Mouse (Mus musculus): Measurements from ENCODE around the gene Adgrv1. TPM values are rescaled to one million over a fixed set of nuclear protein-coding genes. Genes with fewer than 3 reads are reported as not detected.

Gene Adgrv1
- total RNA-seq, 2 experiments from 2014 or later = 1.5 to 1.9 TPM

- DNase-seq (ENCODE audit: low spot score in 2 of 2) = no peak
Measured at GRCm38 (mm10) chr13:81425111-81425510, 207.8 kb downstream of the Adgrv1 start.

- no peak for DNase-seq (ENCODE audit: low spot score in 2 of 2)
Measured at GRCm38 (mm10) chr13:81424002-81424401, 209.0 kb downstream of the Adgrv1 start.

- no peak for DNase-seq (ENCODE audit: low spot score in 2 of 2)
Measured at GRCm38 (mm10) chr13:81407881-81408460, 225.0 kb downstream of the Adgrv1 start.

- DNase-seq (ENCODE audit: low spot score in 2 of 2) = no peak
Measured at GRCm38 (mm10) chr13:81402826-81403225, 230.1 kb downstream of the Adgrv1 start.

- DNase-seq (ENCODE audit: low spot score in 2 of 2) = no peak
Measured at GRCm38 (mm10) chr13:81402191-81402590, 230.8 kb downstream of the Adgrv1 start.

- DNase-seq (ENCODE audit: low spot score in 2 of 2) = no peak
Measured at GRCm38 (mm10) chr13:81401742-81402141, 231.2 kb downstream of the Adgrv1 start.

- DNase-seq (ENCODE audit: low spot score in 2 of 2) = no peak
Measured at GRCm38 (mm10) chr13:81385597-81386362, 247.2 kb downstream of the Adgrv1 start.

- DNase-seq (ENCODE audit: low spot score in 2 of 2) = no peak
Measured at GRCm38 (mm10) chr13:81381835-81382234, 251.1 kb downstream of the Adgrv1 start.

GRCm38 (mm10) chr13:81370801-81371456 lies 262.0 kb downstream of the Adgrv1 start:
- no peak for DNase-seq (ENCODE audit: low spot score in 2 of 2)

- DNase-seq (ENCODE audit: low spot score in 2 of 2) = no peak
Measured at GRCm38 (mm10) chr13:81370196-81370595, 262.8 kb downstream of the Adgrv1 start.

GRCm38 (mm10) chr13:81369564-81369963 lies 263.4 kb downstream of the Adgrv1 start:
- DNase-seq (ENCODE audit: low spot score in 2 of 2) = no peak

GRCm38 (mm10) chr13:81368987-81369386 lies 264.0 kb downstream of the Adgrv1 start:
- DNase-seq (ENCODE audit: low spot score in 2 of 2) = no peak

GRCm38 (mm10) chr13:81367681-81368376 lies 265.1 kb downstream of the Adgrv1 start:
- DNase-seq (ENCODE audit: low spot score in 2 of 2) = no peak

GRCm38 (mm10) chr13:81360338-81360737 lies 272.6 kb downstream of the Adgrv1 start:
- DNase-seq (ENCODE audit: low spot score in 2 of 2) = no peak

- DNase-seq (ENCODE audit: low spot score in 2 of 2) = no peak
Measured at GRCm38 (mm10) chr13:81358766-81359165, 274.2 kb downstream of the Adgrv1 start.

- DNase-seq (ENCODE audit: low spot score in 2 of 2) = peak in 1 of 2 experiments; percentile 36
Measured at GRCm38 (mm10) chr13:81358365-81358764, 274.6 kb downstream of the Adgrv1 start.

- DNase-seq (ENCODE audit: low spot score in 2 of 2) = no peak
Measured at GRCm38 (mm10) chr13:81357215-81357614, 275.7 kb downstream of the Adgrv1 start.

GRCm38 (mm10) chr13:81354587-81354986 lies 278.4 kb downstream of the Adgrv1 start:
- no peak for DNase-seq (ENCODE audit: low spot score in 2 of 2)

GRCm38 (mm10) chr13:81352296-81352695 lies 280.7 kb downstream of the Adgrv1 start:
- DNase-seq (ENCODE audit: low spot score in 2 of 2) = no peak

- DNase-seq (ENCODE audit: low spot score in 2 of 2) = no peak
Measured at GRCm38 (mm10) chr13:81351462-81352155, 281.3 kb downstream of the Adgrv1 start.

Measured in adrenal gland, adult 18-20 months (tissue).